In genomic region chr7:110002092-110002491, GRCm38 (mm10) we compare ENCODE assay signal across 23 mouse cellular contexts. TPM values are rescaled to one million over a fixed set of nuclear protein-coding genes. Genes with fewer than 3 reads are reported as not detected.
DNase-seq lines count a peak whose midpoint lies in the region; ATAC-seq and TF ChIP-seq lines count a peak whose summit lies in the region.
"Had no signal": no experiment of that assay in that cellular context is flagged by ENCODE, and none has a peak within 500 bp of the region (broad histone marks: within the 10 kb centered on the region; RNA-seq: fewer than 3 reads in every experiment).

No protein-coding gene starts in this region.

- TF ChIP-seq EP300 in MEL (IDR thresholded peaks at IDR 0.05; ENCODE audit: low read depth in 1 of 2, low read length in 2 of 2), result no peak

- DNase-seq in 416B (ENCODE audit: low read depth), result peak; percentile 24
- no peak for DNase-seq in MEL (ENCODE audit: low read depth, low spot score)
- no peak for DNase-seq in cerebellum, postnatal 4 days (ENCODE audit: low spot score in 2 of 2)
- no peak for DNase-seq in thymus, adult 2 months
- DNase-seq: adrenal gland, postnatal 10 days; cerebellum, adult 18-20 months; cerebellum, postnatal 14 days; gastrocnemius, postnatal 14 days; heart, postnatal 36 days; kidney, adult 8-10 months; right cerebral cortex, postnatal 4 days; thymus, postnatal 36 days had no signal

- H3K27ac ChIP-seq in MEL (ENCODE audit: control insufficient read depth, low read depth, low read length), result no peak overlapping the region
- H3K27ac ChIP-seq in embryonic fibroblast, embryonic 13.5 days (ENCODE audit: insufficient read depth, low read length), result peak overlapping the region; percentile 42; the same call in 1 of the 2 replicates
- no peak overlapping the region for H3K27ac ChIP-seq in thymus, adult 2 months (ENCODE audit: control insufficient read depth, insufficient read depth, low read length)
- H3K27ac ChIP-seq: hindbrain, embryonic 12.5 days; hindbrain, postnatal 0 days; intestine, embryonic 15.5 days; kidney, postnatal 0 days; liver, embryonic 15.5 days; lung, embryonic 15.5 days; midbrain, embryonic 13.5 days had no signal

- H3K4me1 ChIP-seq in MEL (ENCODE audit: control insufficient read depth in 1 of 2, insufficient read depth in 2 of 2, low read length in 2 of 2), result peaks cover 2 to 16% of the 10 kb centered on the region in 2 experiments; a peak in 3 of 4 replicates
- peaks cover 5% of the 10 kb centered on the region for H3K4me1 ChIP-seq in embryonic fibroblast, embryonic 13.5 days (ENCODE audit: control insufficient read depth, insufficient read depth, low read length)
- H3K4me1 ChIP-seq in thymus, adult 2 months (replicated peaks; ENCODE audit: control insufficient read depth, insufficient read depth, low read length), result no peaks in the 10 kb centered on the region
- H3K4me1 ChIP-seq: hindbrain, embryonic 12.5 days; lung, embryonic 15.5 days had no signal

- no peaks in the 10 kb centered on the region for H3K9me3 ChIP-seq in MEL (replicated peaks; ENCODE audit: insufficient read depth, low read length)
- H3K9me3 ChIP-seq: hindbrain, embryonic 12.5 days; intestine, embryonic 15.5 days; liver, embryonic 15.5 days; lung, embryonic 15.5 days; midbrain, embryonic 13.5 days had no signal

- peak; percentile 60 for ATAC-seq in monocyte, adult 5-6 weeks (replicated peaks; ENCODE audit: insufficient number of reproducible peaks, low FRiP score, low TSS enrichment, poor library complexity, severe bottlenecking)
- ATAC-seq: forebrain, embryonic 14.5 days; intestine, embryonic 15.5 days; midbrain, embryonic 13.5 days had no signal

- TF ChIP-seq RAD21 in MEL (IDR thresholded peaks at IDR 0.05; ENCODE audit: low read depth, low read length), result no peak

- H3K36me3 ChIP-seq in MEL (ENCODE audit: control insufficient read depth in 1 of 2, insufficient read depth in 2 of 2, low read length in 2 of 2), result peaks cover 0 to 19% of the 10 kb centered on the region in 2 experiments; a peak in 2 of 4 replicates
- no peaks in the 10 kb centered on the region for H3K36me3 ChIP-seq in thymus, adult 2 months (ENCODE audit: control insufficient read depth, insufficient read depth, low read length)
- H3K36me3 ChIP-seq: hindbrain, embryonic 12.5 days; intestine, embryonic 15.5 days; liver, embryonic 15.5 days; lung, embryonic 15.5 days; midbrain, embryonic 13.5 days had no signal

- H3K79me2 ChIP-seq in MEL (ENCODE audit: control insufficient read depth, insufficient read depth, low read length, poor library complexity), result no peaks in the 10 kb centered on the region

- H3K9ac ChIP-seq in MEL (ENCODE audit: control insufficient read depth, low read depth, low read length, poor library complexity, severe bottlenecking), result no peak overlapping the region
- H3K9ac ChIP-seq: hindbrain, embryonic 12.5 days; intestine, embryonic 15.5 days; liver, embryonic 15.5 days; lung, embryonic 15.5 days had no signal

- no peak overlapping the region for H3K4me3 ChIP-seq in MEL (ENCODE audit: control insufficient read depth in 1 of 2, insufficient read depth in 1 of 2, low read depth in 2 of 2, low read length in 2 of 2)
- no peak overlapping the region for H3K4me3 ChIP-seq in embryonic fibroblast, embryonic 13.5 days (ENCODE audit: insufficient read depth, low read length)
- no peak overlapping the region for H3K4me3 ChIP-seq in thymus, adult 2 months (ENCODE audit: control insufficient read depth, insufficient read depth, low read length)
- H3K4me3 ChIP-seq: hindbrain, embryonic 12.5 days; intestine, embryonic 15.5 days; liver, embryonic 15.5 days; lung, embryonic 15.5 days had no signal

- H3K27me3 ChIP-seq in MEL (ENCODE audit: control insufficient read depth in 1 of 2, insufficient read depth in 2 of 2, low read length in 2 of 2), result no peaks in the 10 kb centered on the region
- H3K27me3 ChIP-seq in thymus, adult 2 months (ENCODE audit: control insufficient read depth, insufficient read depth, low read length), result no peaks in the 10 kb centered on the region
- H3K27me3 ChIP-seq: CH12.LX; hindbrain, embryonic 12.5 days; intestine, embryonic 15.5 days; lung, embryonic 15.5 days; midbrain, embryonic 13.5 days had no signal

- no peak for TF ChIP-seq CTCF in MEL (IDR thresholded peaks at IDR 0.05 in 2 of 3, conservative IDR thresholded peaks at IDR 0.05 in 1 of 3; ENCODE audit: control insufficient read depth in 1 of 3, insufficient read depth in 1 of 3, low read depth in 2 of 3, low read length in 3 of 3, poor library complexity in 1 of 3, severe bottlenecking in 1 of 3)
- TF ChIP-seq CTCF in embryonic fibroblast, embryonic 13.5 days (IDR thresholded peaks at IDR 0.05; ENCODE audit: borderline replicate concordance, insufficient read depth, low read length), result no peak
- TF ChIP-seq CTCF in thymus, adult 2 months (IDR thresholded peaks at IDR 0.05; ENCODE audit: borderline replicate concordance, control insufficient read depth, extremely low read depth, insufficient read depth, low read length, poor library complexity), result no peak

- no peak for TF ChIP-seq POLR2A in MEL (IDR thresholded peaks at IDR 0.05; ENCODE audit: control insufficient read depth in 1 of 2, insufficient read depth in 1 of 2, low read depth in 1 of 2, low read length in 2 of 2, poor library complexity in 1 of 2)
- TF ChIP-seq POLR2A in embryonic fibroblast, embryonic 13.5 days (IDR thresholded peaks at IDR 0.05; ENCODE audit: low read depth, low read length), result no peak
- no peak for TF ChIP-seq POLR2A in thymus, adult 2 months (IDR thresholded peaks at IDR 0.05; ENCODE audit: control insufficient read depth, extremely low read depth, insufficient read depth, low read length, poor library complexity)

TF ChIP-seq in MEL, 35 proteins besides CTCF, POLR2A, EP300 and RAD21:
- TF ChIP-seq E2F4 (IDR thresholded peaks at IDR 0.05; ENCODE audit: borderline replicate concordance, low read depth, low read length) (no peak), TAL1 (IDR thresholded peaks at IDR 0.05; ENCODE audit: low read length) (0 out of 2 replicates have a peak, but pooled peaks have one; percentile 13), MYB (IDR thresholded peaks at IDR 0.05; ENCODE audit: low read depth, low read length) (no peak)

RNA-seq across cellular contexts. Expression of gene Tmem41b, which starts 15.4 kb away (rescaled TPM):
- total RNA-seq in MEL (2012; rRNA removed), result 80.6 and 86.9 TPM in 2 replicates
- polyA plus RNA-seq in MEL (2012; ENCODE audit: insufficient read depth in 1 of 2, insufficient read length in 2 of 2, low read depth in 1 of 2, low replicate concordance in 2 of 2, missing spikeins in 1 of 2), result 10 to 100 TPM in 1 of 2 experiments, not detected in 1; 45.9 TPM
- polyA plus RNA-seq in embryonic fibroblast, embryonic 13.5 days (2011; ENCODE audit: insufficient read length, low read depth, missing spikeins), result 77.0 and 90.7 TPM in 2 replicates
- total RNA-seq in monocyte, adult 5-6 weeks (2017), result 27.4 to 52.0 TPM (median 38.2 TPM) in 3 replicates
- polyA plus RNA-seq in thymus, adult 2 months (2012; rRNA removed), result 17.4 and 19.9 TPM in 2 replicates

RNA-seq across cellular contexts. Expression of gene Ipo7, which starts 16.0 kb away (rescaled TPM):
- total RNA-seq in MEL (2012; rRNA removed), result 139 and 145 TPM in 2 replicates
- polyA plus RNA-seq in MEL (2012; ENCODE audit: insufficient read depth in 1 of 2, insufficient read length in 2 of 2, low read depth in 1 of 2, low replicate concordance in 2 of 2, missing spikeins in 1 of 2), result 100 to 1,000 TPM; 111 to 172 TPM
- 197 and 211 TPM in 2 replicates for polyA plus RNA-seq in embryonic fibroblast, embryonic 13.5 days (2011; ENCODE audit: insufficient read length, low read depth, missing spikeins)
- total RNA-seq in monocyte, adult 5-6 weeks (2017), result 130 to 147 TPM (median 136 TPM) in 3 replicates
- 25.6 and 38.0 TPM in 2 replicates for polyA plus RNA-seq in thymus, adult 2 months (2012; rRNA removed)

RNA-seq across cellular contexts. Expression of gene Dennd5a, which starts 41.8 kb away (rescaled TPM):
- 33.1 and 40.5 TPM in 2 replicates for total RNA-seq in MEL (2012; rRNA removed)
- 10 to 100 TPM; 64.4 to 78.8 TPM for polyA plus RNA-seq in MEL (2012; ENCODE audit: insufficient read depth in 1 of 2, insufficient read length in 2 of 2, low read depth in 1 of 2, low replicate concordance in 2 of 2, missing spikeins in 1 of 2)
- 103 and 119 TPM in 2 replicates for polyA plus RNA-seq in embryonic fibroblast, embryonic 13.5 days (2011; ENCODE audit: insufficient read length, low read depth, missing spikeins)
- 139 to 184 TPM (median 162 TPM) in 3 replicates for total RNA-seq in monocyte, adult 5-6 weeks (2017)
- polyA plus RNA-seq in thymus, adult 2 months (2012; rRNA removed), result 35.0 and 44.0 TPM in 2 replicates

RNA-seq across cellular contexts. Expression of gene Zfp143, which starts 58.9 kb away (rescaled TPM):
- 13.9 and 16.0 TPM in 2 replicates for total RNA-seq in MEL (2012; rRNA removed)
- 10 to 100 TPM in 1 of 2 experiments, not detected in 1; 15.7 TPM for polyA plus RNA-seq in MEL (2012; ENCODE audit: insufficient read depth in 1 of 2, insufficient read length in 2 of 2, low read depth in 1 of 2, low replicate concordance in 2 of 2, missing spikeins in 1 of 2)
- polyA plus RNA-seq in embryonic fibroblast, embryonic 13.5 days (2011; ENCODE audit: insufficient read length, low read depth, missing spikeins), result 15.0 and 16.3 TPM in 2 replicates
- 27.5 to 63.8 TPM (median 40.2 TPM) in 3 replicates for total RNA-seq in monocyte, adult 5-6 weeks (2017)
- 31.5 and 35.0 TPM in 2 replicates for polyA plus RNA-seq in thymus, adult 2 months (2012; rRNA removed)
